Mouse (Mus musculus): ENCODE measurements around the gene Ankrd39. TPM values are rescaled to one million over a fixed set of nuclear protein-coding genes. Genes with fewer than 3 reads are reported as not detected.

The Ankrd39 gene
- polyA plus RNA-seq, 1 experiment from 2014 or later = 23.1 TPM

Small RNA genes lying within 50 kb of the gene (microRNA-seq; reads per million reads assigned to microRNA genes)
- gene Gm47280 = not detected

Other genes starting within 250 kb of the Ankrd39 start
- gene Arid5a, start 239.7 kb downstream of the Ankrd39 start, polyA plus RNA-seq (2016; fragmentation: Nextera tagmentation; extraction: Ambion mirVana) = 15.1 and 15.3 TPM in 2 replicates
- 54.2 TPM in 2 replicates for gene Kansl3, start 178.3 kb downstream of the Ankrd39 start, polyA plus RNA-seq (2016; fragmentation: Nextera tagmentation; extraction: Ambion mirVana)
- 1.2 and 1.3 TPM in 2 replicates for gene Fer1l5, start 175.2 kb downstream of the Ankrd39 start, polyA plus RNA-seq (2016; fragmentation: Nextera tagmentation; extraction: Ambion mirVana)
- gene Lman2l, start 102.2 kb downstream of the Ankrd39 start, polyA plus RNA-seq (2016; fragmentation: Nextera tagmentation; extraction: Ambion mirVana) = 53.8 and 57.7 TPM in 2 replicates
- 6.2 and 7.3 TPM in 2 replicates for gene Cnnm4, start 75.8 kb downstream of the Ankrd39 start, polyA plus RNA-seq (2016; fragmentation: Nextera tagmentation; extraction: Ambion mirVana)
- 2.2 and 3.4 TPM in 2 replicates for gene Cnnm3, start 35.6 kb downstream of the Ankrd39 start, polyA plus RNA-seq (2016; fragmentation: Nextera tagmentation; extraction: Ambion mirVana)
- 14.9 and 16.8 TPM in 2 replicates for gene Ankrd23, start 10.6 kb downstream of the Ankrd39 start, polyA plus RNA-seq (2016; fragmentation: Nextera tagmentation; extraction: Ambion mirVana)
- 0.40 TPM in 1 of 2 replicates, not detected in the other for gene Gm42417, start 8.0 kb downstream of the Ankrd39 start, polyA plus RNA-seq (2016; fragmentation: Nextera tagmentation; extraction: Ambion mirVana)
- gene Sema4c, start 10.9 kb upstream of the Ankrd39 start, polyA plus RNA-seq (2016; fragmentation: Nextera tagmentation; extraction: Ambion mirVana) = 11.9 and 13.3 TPM in 2 replicates
- gene Fam178b, start 135.7 kb upstream of the Ankrd39 start, polyA plus RNA-seq (2016; fragmentation: Nextera tagmentation; extraction: Ambion mirVana) = 2.8 and 3.0 TPM in 2 replicates
- 1,063 and 1,083 TPM in 2 replicates for gene Cox5b, start 144.0 kb upstream of the Ankrd39 start, polyA plus RNA-seq (2016; fragmentation: Nextera tagmentation; extraction: Ambion mirVana)
- not detected in 2 replicates for gene 4933424G06Rik, start 162.7 kb upstream of the Ankrd39 start, polyA plus RNA-seq (2016; fragmentation: Nextera tagmentation; extraction: Ambion mirVana)
- gene Actr1b, start 167.0 kb upstream of the Ankrd39 start, polyA plus RNA-seq (2016; fragmentation: Nextera tagmentation; extraction: Ambion mirVana) = 95.0 and 103 TPM in 2 replicates
- 0.33 and 0.50 TPM in 2 replicates for gene Zap70, start 214.4 kb upstream of the Ankrd39 start, polyA plus RNA-seq (2016; fragmentation: Nextera tagmentation; extraction: Ambion mirVana)

Data from heart, embryonic 12.5 days (tissue).